Mouse (Mus musculus) kidney, embryonic 15.5 days (tissue): ENCODE results near the gene Tnc. TPM values are rescaled to one million over a fixed set of nuclear protein-coding genes. Genes with fewer than 3 reads are reported as not detected.

Source experiments
- ATAC-seq: fragments of 200-750 bp; cut with Nextera tagmentation; replicated peaks from 2 replicates; pipeline ENCODE4 v1.8.0; 2017; ENCODE audit warnings: moderate TSS enrichment; ENCODE audit not compliant: low FRiP score
- H3K27ac ChIP-seq: fragments of 300-500 bp; sonication (generic); 2 replicates; pipeline ENCODE4 v1.5.1; 2015; ENCODE audit warnings: mild to moderate bottlenecking, inconsistent platforms
- H3K27me3 ChIP-seq: fragments of 300-500 bp; sonication (generic); 2 replicates; pipeline ENCODE4 v1.6.1; 2015; ENCODE audit warnings: inconsistent platforms
- H3K36me3 ChIP-seq: fragments of 300-500 bp; sonication (generic); 2 replicates; pipeline ENCODE4 v1.6.1; 2015; ENCODE audit warnings: inconsistent platforms
- H3K4me1 ChIP-seq: fragments of 300-500 bp; sonication (generic); 2 replicates; pipeline ENCODE4 v1.6.1; 2015; ENCODE audit warnings: inconsistent platforms
- H3K4me2 ChIP-seq: fragments of 300-500 bp; sonication (generic); 2 replicates; pipeline ENCODE4 v1.6.1; 2015; ENCODE audit warnings: moderate library complexity, mild to moderate bottlenecking, inconsistent platforms
- H3K4me3 ChIP-seq: fragments of 300-500 bp; sonication (generic); replicated peaks from 2 replicates; pipeline ENCODE4 v1.5.1; 2015; ENCODE audit warnings: mild to moderate bottlenecking, inconsistent platforms
- H3K9ac ChIP-seq: fragments of 300-500 bp; sonication (generic); 2 replicates; pipeline ENCODE4 v1.6.1; 2015; ENCODE audit warnings: mild to moderate bottlenecking, inconsistent platforms
- H3K9me3 ChIP-seq: fragments of 300-500 bp; sonication (generic); replicated peaks from 2 replicates; pipeline ENCODE4 v1.6.1; 2016; ENCODE audit warnings: inconsistent platforms
- WGBS: fragments of 180-500 bp; shearing (Covaris S2); methylation state at CpG from one replicate; pipeline ENCODE4 v1.1.7; 2015; ENCODE audit warnings: mixed read lengths; 5-methylcytosine and 5-hydroxymethylcytosine counted together
- polyA plus RNA-seq: library from polyadenylated mRNA; unstranded; fragments of >200 nt; fragmentation: Nextera tagmentation; extraction: Ambion mirVana; gene quantifications from 2 replicates; pipeline ENCODE4 v1.2.1, GENCODE M21; 2015

Tnc gene
- polyA plus RNA-seq, 1 experiment from 2014 or later = 19.6 TPM

- no peaks in the 10 kb centered on the region for H3K36me3 ChIP-seq
- no peak for ATAC-seq
- H3K9ac ChIP-seq = no peak overlapping the region
- H3K4me1 ChIP-seq = 0 out of 2 replicates have a peak, but pooled peaks cover 2% of the 10 kb centered on the region
- peak overlapping the region; percentile 62 for H3K27ac ChIP-seq
- WGBS = 57% methylated on average over 8 of the region's 8 CpGs
- H3K4me3 ChIP-seq = no peak overlapping the region
- no peaks in the 10 kb centered on the region for H3K27me3 ChIP-seq
- H3K4me2 ChIP-seq = no peak overlapping the region
- no peaks in the 10 kb centered on the region for H3K9me3 ChIP-seq
These were observed 130.1 kb downstream of the Tnc start for GRCm38 (mm10) chr4:63916753-63917152.

- H3K9ac ChIP-seq = no peak overlapping the region
- no peak for ATAC-seq
- H3K36me3 ChIP-seq = no peaks in the 10 kb centered on the region
- H3K4me2 ChIP-seq = no peak overlapping the region
- H3K4me3 ChIP-seq = no peak overlapping the region
- H3K4me1 ChIP-seq = 0 out of 2 replicates have a peak, but pooled peaks cover 2% of the 10 kb centered on the region
- H3K27me3 ChIP-seq = no peaks in the 10 kb centered on the region
- H3K27ac ChIP-seq = no peak overlapping the region
- H3K9me3 ChIP-seq = no peaks in the 10 kb centered on the region
- 62% methylated on average over 3 of the region's 3 CpGs for WGBS
These were observed 130.5 kb downstream of the Tnc start for GRCm38 (mm10) chr4:63916288-63916687.

Other genes with a start within 250 kb of the Tnc start
- gene Tnfsf8, start 185.7 kb downstream of the Tnc start, polyA plus RNA-seq = not detected in 2 replicates